Mouse (Mus musculus) neural tube, embryonic 11.5 days (tissue): Measurements from ENCODE around the gene Zfp628. TPM values are rescaled to one million over a fixed set of nuclear protein-coding genes. Genes with fewer than 3 reads are reported as not detected.

Experiments used
- ATAC-seq: fragments of 200-750 bp; cut with Nextera tagmentation; 2 replicates; pipeline ENCODE4 v1.8.0; 2017; ENCODE audit warnings: moderate number of reproducible peaks, mild to moderate bottlenecking, moderate TSS enrichment, moderate library complexity; ENCODE audit not compliant: insufficient read depth, low FRiP score, low TSS enrichment
- DNase-seq: peaks from one replicate; pipeline ENCODE4 v3.0.0-alpha.2; 2015; ENCODE audit warnings: low spot score
- H3K27ac ChIP-seq: fragments of 300-500 bp; sonication (generic); 2 replicates; pipeline ENCODE4 v1.5.1; 2014; ENCODE audit warnings: low read depth, mild to moderate bottlenecking, low read length
- H3K27me3 ChIP-seq: fragments of 300-500 bp; sonication (generic); 2 replicates; pipeline ENCODE4 v1.6.1; 2014; ENCODE audit warnings: mild to moderate bottlenecking, low read length, mixed read lengths; ENCODE audit not compliant: control insufficient read depth, insufficient read depth
- H3K36me3 ChIP-seq: fragments of 300-500 bp; sonication (generic); 2 replicates; pipeline ENCODE4 v1.6.1; 2014; ENCODE audit warnings: mild to moderate bottlenecking, low read length, moderate library complexity, mixed read lengths; ENCODE audit not compliant: control insufficient read depth, insufficient read depth
- H3K4me1 ChIP-seq: fragments of 300-500 bp; sonication (generic); 2 replicates; pipeline ENCODE4 v1.6.1; 2014; ENCODE audit warnings: low read length, mixed read lengths; ENCODE audit not compliant: control insufficient read depth, insufficient read depth
- H3K4me2 ChIP-seq: fragments of 300-500 bp; sonication (generic); 2 replicates; pipeline ENCODE4 v1.6.1; 2014; ENCODE audit warnings: low read depth, mild to moderate bottlenecking, moderate library complexity
- H3K4me3 ChIP-seq: fragments of 300-500 bp; sonication (generic); 2 replicates; pipeline ENCODE4 v1.5.1; 2014; ENCODE audit warnings: low read depth, low read length
- H3K9ac ChIP-seq: fragments of 300-500 bp; sonication (generic); 2 replicates; pipeline ENCODE4 v1.6.1; 2014; ENCODE audit warnings: mild to moderate bottlenecking, low read length
- H3K9me3 ChIP-seq: fragments of 300-500 bp; sonication (generic); 2 replicates; pipeline ENCODE4 v1.6.1; 2016; ENCODE audit warnings: low read length; ENCODE audit not compliant: control insufficient read depth
- WGBS: fragments of 180-500 bp; shearing (Covaris S2); extraction: QIAGEN DNeasy Blood & Tissue Kit; methylation state at CpG from one replicate; pipeline ENCODE4 v1.1.7; 2014; 5-methylcytosine and 5-hydroxymethylcytosine counted together
- polyA plus RNA-seq: library from polyadenylated mRNA; unstranded; fragments of >200 nt; fragmentation: Nextera tagmentation; extraction: Ambion mirVana; gene quantifications from 2 replicates; pipeline ENCODE4 v1.2.1, GENCODE M21; 2014

The Zfp628 gene
- polyA plus RNA-seq, 1 experiment from 2014 or later: 3.8 TPM

GRCm38 (mm10) chr7:4911561-4911960 lies 3.5 kb upstream of the Zfp628 start:
- WGBS: 38% methylated on average over 9 of the region's 9 CpGs
- H3K36me3 ChIP-seq: no peaks in the 10 kb centered on the region
- no peak overlapping the region for H3K4me3 ChIP-seq
- peaks cover 11% of the 10 kb centered on the region for H3K4me1 ChIP-seq
- peak; percentile 76 for DNase-seq
- H3K27me3 ChIP-seq: no peaks in the 10 kb centered on the region; the same call in 1 of the 2 replicates
- H3K9ac ChIP-seq: no peak overlapping the region
- no peak overlapping the region for H3K4me2 ChIP-seq
- H3K9me3 ChIP-seq: no peaks in the 10 kb centered on the region
- no peak for ATAC-seq
- H3K27ac ChIP-seq: no peak overlapping the region

- Histone ChIP-seq H3K36me3 (no peaks in the 10 kb centered on the region), H3K4me3 (no peak overlapping the region), H3K27ac (no peak overlapping the region), H3K4me1 (peaks cover 16% of the 10 kb centered on the region), H3K9ac (no peak overlapping the region), H3K27me3 (no peaks in the 10 kb centered on the region; the same call in 1 of the 2 replicates), H3K4me2 (no peak overlapping the region), H3K9me3 (no peaks in the 10 kb centered on the region)
- ATAC-seq (no peak), DNase-seq (no peak)
- WGBS: 69% methylated on average over 5 of the region's 5 CpGs
Measured at GRCm38 (mm10) chr7:4912248-4912647, 2.8 kb upstream of the Zfp628 start.

GRCm38 (mm10) chr7:4915669-4916416 lies 826 bp downstream of the Zfp628 start:
- H3K9ac ChIP-seq: peak overlapping the region; percentile 94
- ATAC-seq (peak; percentile 62), DNase-seq (peak; percentile 35)
- no peaks in the 10 kb centered on the region; the same call in 1 of the 2 replicates for H3K27me3 ChIP-seq
- H3K4me1 ChIP-seq: peaks cover 16% of the 10 kb centered on the region
- H3K36me3 ChIP-seq: peaks cover 20% of the 10 kb centered on the region
- peak overlapping the region; percentile 74 for H3K4me3 ChIP-seq
- peak overlapping the region; percentile 62 for H3K4me2 ChIP-seq
- 16% methylated on average over 14 of the region's 14 CpGs for WGBS
- H3K27ac ChIP-seq: peak overlapping the region; percentile 96
- H3K9me3 ChIP-seq: no peaks in the 10 kb centered on the region

GRCm38 (mm10) chr7:4917494-4917893 lies 2.5 kb downstream of the Zfp628 start:
- ATAC-seq (no peak), DNase-seq (no peak)
- Histone ChIP-seq H3K27ac (no peak overlapping the region), H3K9ac (0 out of 2 replicates have a peak overlapping the region, but pooled peaks have one; percentile 32), H3K36me3 (peaks cover 20% of the 10 kb centered on the region), H3K4me2 (no peak overlapping the region), H3K27me3 (no peaks in the 10 kb centered on the region), H3K4me3 (no peak overlapping the region), H3K4me1 (peaks cover 32% of the 10 kb centered on the region), H3K9me3 (no peaks in the 10 kb centered on the region)
- WGBS: 94% methylated on average over 2 of the region's 2 CpGs

GRCm38 (mm10) chr7:4918681-4919080 lies 3.7 kb downstream of the Zfp628 start:
- Histone ChIP-seq H3K27me3 (no peaks in the 10 kb centered on the region), H3K9ac (no peak overlapping the region), H3K4me1 (peaks cover 41% of the 10 kb centered on the region), H3K4me3 (no peak overlapping the region), H3K9me3 (no peaks in the 10 kb centered on the region), H3K27ac (no peak overlapping the region), H3K4me2 (no peak overlapping the region), H3K36me3 (peaks cover 20% of the 10 kb centered on the region)
- WGBS: 93% methylated on average over 15 of the region's 15 CpGs
- no peak for ATAC-seq
- no peak for DNase-seq

- H3K4me1 ChIP-seq: peaks cover 45% of the 10 kb centered on the region
- 93% methylated on average over 19 of the region's 21 CpGs for WGBS
- peaks cover 20% of the 10 kb centered on the region for H3K36me3 ChIP-seq
- H3K27ac ChIP-seq: no peak overlapping the region
- no peak for DNase-seq
- no peaks in the 10 kb centered on the region for H3K9me3 ChIP-seq
- H3K4me2 ChIP-seq: no peak overlapping the region
- no peak overlapping the region; the same call in 1 of the 2 replicates for H3K9ac ChIP-seq
- no peaks in the 10 kb centered on the region for H3K27me3 ChIP-seq
- H3K4me3 ChIP-seq: no peak overlapping the region
- no peak for ATAC-seq
Measured at GRCm38 (mm10) chr7:4919096-4919495, 4.1 kb downstream of the Zfp628 start.

- Histone ChIP-seq H3K4me1 (peaks cover 45% of the 10 kb centered on the region), H3K27ac (no peak overlapping the region), H3K4me3 (no peak overlapping the region), H3K9me3 (no peaks in the 10 kb centered on the region), H3K27me3 (no peaks in the 10 kb centered on the region), H3K36me3 (peaks cover 20% of the 10 kb centered on the region), H3K4me2 (no peak overlapping the region), H3K9ac (no peak overlapping the region)
- DNase-seq (no peak), ATAC-seq (no peak)
- WGBS: 89% methylated on average over 21 of the region's 21 CpGs
Measured at GRCm38 (mm10) chr7:4919971-4920370, 5.0 kb downstream of the Zfp628 start.

- DNase-seq (no peak), ATAC-seq (no peak)
- peaks cover 45% of the 10 kb centered on the region for H3K4me1 ChIP-seq
- H3K27ac ChIP-seq: 0 out of 2 replicates have a peak overlapping the region, but pooled peaks have one; percentile 34
- no peaks in the 10 kb centered on the region for H3K9me3 ChIP-seq
- no peak overlapping the region for H3K9ac ChIP-seq
- peaks cover 20% of the 10 kb centered on the region for H3K36me3 ChIP-seq
- 87% methylated on average over 19 of the region's 19 CpGs for WGBS
- no peaks in the 10 kb centered on the region for H3K27me3 ChIP-seq
- no peak overlapping the region for H3K4me3 ChIP-seq
- H3K4me2 ChIP-seq: no peak overlapping the region
Measured at GRCm38 (mm10) chr7:4920496-4920895, 5.5 kb downstream of the Zfp628 start.
